Mouse (Mus musculus): ENCODE measurements around the gene Slc2a3.
A peak's percentile ranks its signal among the peaks of the same experiment; 100 is the strongest.

Gene Slc2a3

GRCm38 (mm10) chr6:122801301-122801800 is at the start of gene Slc2a3:
Gene Slc2a3 (minus strand): TSS chr6:122801640.
- DNase-seq (ENCODE audit: low read depth, low spot score) = peak; percentile 86

- DNase-seq (ENCODE audit: low read depth, low spot score) = no peak
Observed at GRCm38 (mm10) chr6:122843759-122844158, 42.3 kb upstream of the Slc2a3 start.

GRCm38 (mm10) chr6:122837539-122837938 is 36.1 kb upstream of the Slc2a3 start:
- no peak for DNase-seq (ENCODE audit: low read depth, low spot score)

GRCm38 (mm10) chr6:122836974-122837373 is 35.5 kb upstream of the Slc2a3 start:
- no peak for DNase-seq (ENCODE audit: low read depth, low spot score)

- peak; percentile 77 for DNase-seq (ENCODE audit: low read depth, low spot score)
Observed at GRCm38 (mm10) chr6:122834365-122834764, 32.9 kb upstream of the Slc2a3 start.

- DNase-seq (ENCODE audit: low read depth, low spot score) = peak; percentile 66
Observed at GRCm38 (mm10) chr6:122832880-122833279, 31.4 kb upstream of the Slc2a3 start.

- DNase-seq (ENCODE audit: low read depth, low spot score) = peak; percentile 76
Observed at GRCm38 (mm10) chr6:122828086-122828485, 26.6 kb upstream of the Slc2a3 start.

GRCm38 (mm10) chr6:122825923-122826742 is 24.7 kb upstream of the Slc2a3 start:
- DNase-seq (ENCODE audit: low read depth, low spot score) = peak; percentile 91

- DNase-seq (ENCODE audit: low read depth, low spot score) = no peak
Observed at GRCm38 (mm10) chr6:122825166-122825565, 23.7 kb upstream of the Slc2a3 start.

GRCm38 (mm10) chr6:122824086-122824485 is 22.6 kb upstream of the Slc2a3 start:
- DNase-seq (ENCODE audit: low read depth, low spot score) = no peak

GRCm38 (mm10) chr6:122821822-122822221 is 20.4 kb upstream of the Slc2a3 start:
- DNase-seq (ENCODE audit: low read depth, low spot score) = no peak

- no peak for DNase-seq (ENCODE audit: low read depth, low spot score)
Observed at GRCm38 (mm10) chr6:122820799-122821650, 19.6 kb upstream of the Slc2a3 start.

- DNase-seq (ENCODE audit: low read depth, low spot score) = peak; percentile 77
Observed at GRCm38 (mm10) chr6:122820071-122820798, 18.8 kb upstream of the Slc2a3 start.

GRCm38 (mm10) chr6:122819306-122820070 is 18.0 kb upstream of the Slc2a3 start, which contains the start of gene Foxj2:
Gene Foxj2 (plus strand): TSS chr6:122819914.
- DNase-seq (ENCODE audit: low read depth, low spot score) = no peak

GRCm38 (mm10) chr6:122813640-122814039 is 12.2 kb upstream of the Slc2a3 start:
- no peak for DNase-seq (ENCODE audit: low read depth, low spot score)

- DNase-seq (ENCODE audit: low read depth, low spot score) = no peak
Observed at GRCm38 (mm10) chr6:122812716-122813115, 11.3 kb upstream of the Slc2a3 start.

GRCm38 (mm10) chr6:122811771-122812600 is 10.5 kb upstream of the Slc2a3 start:
- DNase-seq (ENCODE audit: low read depth, low spot score) = peak; percentile 79

- peak; percentile 92 for DNase-seq (ENCODE audit: low read depth, low spot score)
Observed at GRCm38 (mm10) chr6:122811280-122811652, 9.8 kb upstream of the Slc2a3 start.

GRCm38 (mm10) chr6:122810615-122811279 is 9.3 kb upstream of the Slc2a3 start:
- DNase-seq (ENCODE audit: low read depth, low spot score) = peak; percentile 100

Measured in R1 (cell line).